Mouse (Mus musculus) cerebellum, adult 2 months (tissue): Measurements from ENCODE around the gene Pias3. TPM values are rescaled to one million over a fixed set of nuclear protein-coding genes. Genes with fewer than 3 reads are reported as not detected.
A peak's percentile ranks its signal among the peaks of the same experiment; 100 is the strongest.

Source experiments
- DNase-seq, 2 experiments: peaks; one replicate each; pipeline ENCODE4 v3.0.0; 2021
- H3K27ac ChIP-seq: fragments of 200-500 bp; 2 replicates; pipeline ENCODE4 v1.5.1; 2012; ENCODE audit warnings: low read length, control low read depth, inconsistent platforms; ENCODE audit not compliant: insufficient read depth
- H3K27me3 ChIP-seq: fragments of 200-500 bp; 2 replicates; pipeline ENCODE4 v1.6.1; 2012; ENCODE audit warnings: inconsistent platforms, mild to moderate bottlenecking, low read length, moderate library complexity; ENCODE audit not compliant: control insufficient read depth, insufficient read depth
- H3K4me1 ChIP-seq: fragments of 200-500 bp; 2 replicates; pipeline ENCODE4 v1.6.1; 2011; ENCODE audit warnings: low read length; ENCODE audit not compliant: control insufficient read depth, insufficient read depth
- H3K4me3 ChIP-seq: fragments of 200-500 bp; replicated peaks from 2 replicates; pipeline ENCODE3; 2011; ENCODE audit warnings: mild to moderate bottlenecking, low read depth, low read length, control low read depth; ENCODE audit not compliant: insufficient read depth
- CTCF ChIP-seq: fragments of 200-500 bp; IDR thresholded peaks from 2 replicates; pipeline ENCODE4 v1.5.1; 2011; ENCODE audit warnings: low read depth, mild to moderate bottlenecking, control low read depth, low read length, moderate library complexity, borderline replicate concordance; ENCODE audit not compliant: insufficient read depth
- POLR2A ChIP-seq: fragments of 200-500 bp; IDR thresholded peaks from 2 replicates; pipeline ENCODE4 v1.6.1; 2011; ENCODE audit warnings: low read length, control low read depth, borderline replicate concordance; ENCODE audit not compliant: insufficient read depth
- WGBS: fragments of 180-500 bp; shearing (Covaris S2); methylation state at CpG from one replicate; pipeline ENCODE4 v1.1.7; 2018; 5-methylcytosine and 5-hydroxymethylcytosine counted together
- polyA plus RNA-seq: library from polyadenylated mRNA; depleted of rRNA; stranded (reverse); fragments of >200 nt; gene quantifications from 2 replicates; pipeline ENCODE4 v1.2.3, GENCODE M21; 2012

Pias3 gene
- polyA plus RNA-seq, 1 experiment = 38.6 TPM

GRCm38 (mm10) chr3:96667316-96667715 is 28.9 kb upstream of the Pias3 start:
- DNase-seq = no peak
- Histone ChIP-seq H3K4me1 (no peaks in the 10 kb centered on the region; the same call in 1 of the 2 replicates), H3K27ac (no peak overlapping the region)

GRCm38 (mm10) chr3:96668424-96669067 is 27.6 kb upstream of the Pias3 start:
- no peak overlapping the region for H3K4me3 ChIP-seq
- no peak overlapping the region for H3K27ac ChIP-seq
- WGBS = 83% methylated on average over 5 of the region's 5 CpGs
- TF ChIP-seq CTCF (no peak), POLR2A (no peak)
- DNase-seq = no peak
- H3K4me1 ChIP-seq = no peaks in the 10 kb centered on the region; the same call in 1 of the 2 replicates
- no peaks in the 10 kb centered on the region for H3K27me3 ChIP-seq

More at GRCm38 (mm10) chr3:96667316-96667715, 28.9 kb upstream of the Pias3 start:
- no peak overlapping the region for H3K4me3 ChIP-seq
- TF ChIP-seq POLR2A = no peak
- peak; percentile 19; the same call in 1 of the 2 replicates for TF ChIP-seq CTCF
- 47% methylated on average over 1 of the region's 1 CpGs for WGBS
- no peaks in the 10 kb centered on the region for H3K27me3 ChIP-seq

GRCm38 (mm10) chr3:96669727-96670468 is 26.3 kb upstream of the Pias3 start, which contains the start of gene Ankrd35:
Gene Ankrd35 (plus strand): TSS chr3:96670131.
- Histone ChIP-seq H3K27me3 (no peaks in the 10 kb centered on the region), H3K4me3 (peak within 1 kb of the TSS; percentile 68), H3K27ac (no peak within 1 kb of the TSS), H3K4me1 (no peaks in the 10 kb centered on the region)
- 5% methylated on average over 35 of the region's 35 CpGs for WGBS
- TF ChIP-seq CTCF (no peak), POLR2A (peak; percentile 13; the same call in 1 of the 2 replicates)
- peak; percentile 82 to 86 for DNase-seq

- no peak for TF ChIP-seq CTCF
- TF ChIP-seq POLR2A = no peak
- WGBS = 96% methylated on average over 5 of the region's 5 CpGs
These were observed 24.7 kb upstream of the Pias3 start for GRCm38 (mm10) chr3:96671519-96671918.

GRCm38 (mm10) chr3:96673514-96673913 is 22.7 kb upstream of the Pias3 start:
- DNase-seq = no peak
- H3K4me3 ChIP-seq = no peak overlapping the region
- TF ChIP-seq POLR2A = no peak
- TF ChIP-seq CTCF = no peak
- 74% methylated on average over 4 of the region's 4 CpGs for WGBS
- H3K4me1 ChIP-seq = no peaks in the 10 kb centered on the region
- H3K27ac ChIP-seq = no peak overlapping the region
- no peaks in the 10 kb centered on the region for H3K27me3 ChIP-seq

More at GRCm38 (mm10) chr3:96671519-96671918, 24.7 kb upstream of the Pias3 start:
- Histone ChIP-seq H3K4me3 (no peak overlapping the region), H3K4me1 (no peaks in the 10 kb centered on the region), H3K27me3 (no peaks in the 10 kb centered on the region), H3K27ac (no peak overlapping the region)
- no peak for DNase-seq

- H3K27me3 ChIP-seq = no peaks in the 10 kb centered on the region
- H3K27ac ChIP-seq = no peak overlapping the region
- no peaks in the 10 kb centered on the region for H3K4me1 ChIP-seq
- H3K4me3 ChIP-seq = no peak overlapping the region
- 77% methylated on average over 8 of the region's 8 CpGs for WGBS
- TF ChIP-seq CTCF (no peak), POLR2A (no peak)
- DNase-seq = no peak
These were observed 21.7 kb upstream of the Pias3 start for GRCm38 (mm10) chr3:96674442-96674841.

GRCm38 (mm10) chr3:96675171-96675570 is 21.0 kb upstream of the Pias3 start:
- no peaks in the 10 kb centered on the region for H3K4me1 ChIP-seq
- no peak for DNase-seq
- no peak overlapping the region for H3K4me3 ChIP-seq
- H3K27me3 ChIP-seq = no peaks in the 10 kb centered on the region
- 88% methylated on average over 3 of the region's 3 CpGs for WGBS
- H3K27ac ChIP-seq = no peak overlapping the region
- TF ChIP-seq CTCF (no peak), POLR2A (no peak)

GRCm38 (mm10) chr3:96675690-96676089 is 20.5 kb upstream of the Pias3 start:
- TF ChIP-seq CTCF = no peak
- TF ChIP-seq POLR2A = no peak
- no peaks in the 10 kb centered on the region for H3K4me1 ChIP-seq
- no peak overlapping the region for H3K4me3 ChIP-seq
- 46% methylated on average over 3 of the region's 3 CpGs for WGBS
- H3K27me3 ChIP-seq = no peaks in the 10 kb centered on the region
- DNase-seq = no peak
- no peak overlapping the region for H3K27ac ChIP-seq

GRCm38 (mm10) chr3:96678456-96678855 is 17.7 kb upstream of the Pias3 start:
- TF ChIP-seq CTCF = no peak
- TF ChIP-seq POLR2A = no peak
- Histone ChIP-seq H3K27me3 (no peaks in the 10 kb centered on the region), H3K27ac (no peak overlapping the region), H3K4me3 (no peak overlapping the region), H3K4me1 (no peaks in the 10 kb centered on the region)
- WGBS = 68% methylated on average over 7 of the region's 7 CpGs
- DNase-seq = no peak
